Comparison of ENCODE assay signal across 8 mouse cellular contexts in genomic region chr16:4542236-4542774, GRCm38 (mm10). TPM values are rescaled to one million over a fixed set of nuclear protein-coding genes. Genes with fewer than 3 reads are reported as not detected.
A peak's percentile ranks its signal among the peaks of the same experiment; 100 is the strongest.
DNase-seq lines count a peak whose midpoint lies in the region; ATAC-seq and TF ChIP-seq lines count a peak whose summit lies in the region.

No protein-coding gene starts in this region.

- H3K9ac ChIP-seq in heart, embryonic 14.5 days (ENCODE audit: low read length) = peak overlapping the region; percentile 63
- H3K9ac ChIP-seq in hindbrain, embryonic 13.5 days = peak overlapping the region; percentile 19
- no peak overlapping the region; the same call in 1 of the 2 replicates for H3K9ac ChIP-seq in midbrain, embryonic 12.5 days (replicated peaks)

- H3K27ac ChIP-seq in heart, embryonic 14.5 days (replicated peaks in 1 of 2; ENCODE audit: control insufficient read depth in 1 of 2, insufficient read depth in 1 of 2, low read depth in 2 of 2, low read length in 2 of 2) = no peak overlapping the region
- no peak overlapping the region; the same call in 1 of the 2 replicates for H3K27ac ChIP-seq in bone marrow macrophage, adult 2 months (ENCODE audit: insufficient read depth, low read depth, low read length)
- H3K27ac ChIP-seq in hindbrain, embryonic 13.5 days = peak overlapping the region; percentile 24; the same call in 1 of the 2 replicates
- no peak overlapping the region for H3K27ac ChIP-seq in midbrain, embryonic 12.5 days (replicated peaks)

- no peak for ATAC-seq in heart, embryonic 14.5 days (ENCODE audit: insufficient number of reproducible peaks, insufficient read depth, low FRiP score, low read depth)
- 0 out of 2 replicates have a peak, but pooled peaks have one; percentile 17 for ATAC-seq in hindbrain, embryonic 13.5 days (ENCODE audit: low FRiP score)
- no peak for ATAC-seq in midbrain, embryonic 12.5 days (ENCODE audit: low FRiP score, low read depth)

- peaks cover 8 to 15% of the 10 kb centered on the region in 2 experiments for H3K4me1 ChIP-seq in heart, embryonic 14.5 days (ENCODE audit: control insufficient read depth in 2 of 2, insufficient read depth in 2 of 2, low read length in 2 of 2)
- H3K4me1 ChIP-seq in bone marrow macrophage, adult 2 months (ENCODE audit: control insufficient read depth, insufficient read depth, low read length) = peaks cover 23% of the 10 kb centered on the region
- peaks cover 14% of the 10 kb centered on the region for H3K4me1 ChIP-seq in hindbrain, embryonic 13.5 days (replicated peaks)
- H3K4me1 ChIP-seq in midbrain, embryonic 12.5 days = peaks cover 9% of the 10 kb centered on the region

- TF ChIP-seq POLR2A in bone marrow macrophage, adult 2 months (IDR thresholded peaks at IDR 0.05; ENCODE audit: borderline replicate concordance, low read depth, low read length) = no peak

- TF ChIP-seq CTCF in bone marrow macrophage, adult 2 months (IDR thresholded peaks at IDR 0.05; ENCODE audit: low read depth, low read length) = no peak

- peaks cover 29% of the 10 kb centered on the region for H3K36me3 ChIP-seq in heart, embryonic 14.5 days (ENCODE audit: control insufficient read depth, insufficient read depth, low read length)
- peaks cover 24% of the 10 kb centered on the region for H3K36me3 ChIP-seq in hindbrain, embryonic 13.5 days
- peaks cover 26% of the 10 kb centered on the region for H3K36me3 ChIP-seq in midbrain, embryonic 12.5 days

- 40% methylated on average over 7 of the region's 7 CpGs for WGBS in heart, embryonic 14.5 days
- 48% methylated on average over 7 of the region's 7 CpGs for WGBS in hindbrain, embryonic 13.5 days
- 49% methylated on average over 7 of the region's 7 CpGs for WGBS in midbrain, embryonic 12.5 days

- H3K4me3 ChIP-seq in heart, embryonic 14.5 days (ENCODE audit: control insufficient read depth in 1 of 2, insufficient read depth in 1 of 2, low read depth in 1 of 2, low read length in 2 of 2) = peak overlapping the region in 1 of 2 experiments; percentile 49; a peak in 1 of 4 replicates
- H3K4me3 ChIP-seq in bone marrow macrophage, adult 2 months (ENCODE audit: insufficient read depth, low read length) = 0 out of 2 replicates have a peak overlapping the region, but pooled peaks have one; percentile 4
- H3K4me3 ChIP-seq in hindbrain, embryonic 13.5 days = peak overlapping the region; percentile 45
- H3K4me3 ChIP-seq in midbrain, embryonic 12.5 days = peak overlapping the region; percentile 52

- DNase-seq in heart, adult 9 months (ENCODE audit: low spot score in 2 of 2) = no peak
- DNase-seq in left cerebral cortex, adult 8-10 months (ENCODE audit: low spot score in 2 of 2) = no peak
- no peak for DNase-seq in adrenal gland, postnatal 4 days (ENCODE audit: low spot score in 2 of 2)
- no peak for DNase-seq in spleen, adult 12 weeks (ENCODE audit: low spot score)

- no peaks in the 10 kb centered on the region for H3K9me3 ChIP-seq in heart, embryonic 14.5 days (ENCODE audit: control insufficient read depth, low read length)
- no peaks in the 10 kb centered on the region for H3K9me3 ChIP-seq in hindbrain, embryonic 13.5 days
- no peaks in the 10 kb centered on the region for H3K9me3 ChIP-seq in midbrain, embryonic 12.5 days

- peak overlapping the region; percentile 62 for H3K4me2 ChIP-seq in heart, embryonic 14.5 days (ENCODE audit: low read length)
- peak overlapping the region; percentile 56 for H3K4me2 ChIP-seq in hindbrain, embryonic 13.5 days
- H3K4me2 ChIP-seq in midbrain, embryonic 12.5 days (replicated peaks) = peak overlapping the region; percentile 50

- no peaks in the 10 kb centered on the region for H3K27me3 ChIP-seq in heart, embryonic 14.5 days (ENCODE audit: control insufficient read depth, insufficient read depth, low read length)
- no peaks in the 10 kb centered on the region for H3K27me3 ChIP-seq in hindbrain, embryonic 13.5 days
- H3K27me3 ChIP-seq in midbrain, embryonic 12.5 days = no peaks in the 10 kb centered on the region

RNA-seq across cellular contexts. Expression of gene Srl, which starts 0.7 kb away (rescaled TPM):
- polyA plus RNA-seq in heart, embryonic 14.5 days (2014; fragmentation: Nextera tagmentation; extraction: Ambion mirVana) = 259 and 288 TPM in 2 replicates
- 1.6 and 3.8 TPM in 2 replicates for polyA plus RNA-seq in bone marrow macrophage, adult 2 months (2012; ENCODE audit: insufficient read depth, insufficient read length, missing spikeins)
- 24.6 and 27.0 TPM in 2 replicates for polyA plus RNA-seq in hindbrain, embryonic 13.5 days (2015; fragmentation: Nextera tagmentation; extraction: Ambion mirVana)
- polyA plus RNA-seq in midbrain, embryonic 12.5 days (2016; fragmentation: Nextera tagmentation; extraction: Ambion mirVana) = 21.5 and 22.1 TPM in 2 replicates
- total RNA-seq in left cerebral cortex, adult 8-10 months (2022) = 1 to 10 TPM; 3.6 to 7.4 (median 5.1) TPM
- total RNA-seq in adrenal gland, postnatal 4 days (2021) = 10 to 100 TPM; 21.8 to 42.0 TPM

RNA-seq across cellular contexts. Expression of gene Tfap4, which starts 17.3 kb away (rescaled TPM):
- 2.5 and 4.1 TPM in 2 replicates for polyA plus RNA-seq in heart, embryonic 14.5 days (2014; fragmentation: Nextera tagmentation; extraction: Ambion mirVana)
- polyA plus RNA-seq in bone marrow macrophage, adult 2 months (2012; ENCODE audit: insufficient read depth, insufficient read length, missing spikeins) = 7.1 and 8.0 TPM in 2 replicates
- 9.6 and 10.0 TPM in 2 replicates for polyA plus RNA-seq in hindbrain, embryonic 13.5 days (2015; fragmentation: Nextera tagmentation; extraction: Ambion mirVana)
- 17.8 and 19.2 TPM in 2 replicates for polyA plus RNA-seq in midbrain, embryonic 12.5 days (2016; fragmentation: Nextera tagmentation; extraction: Ambion mirVana)
- 1 to 10 TPM; 5.5 to 8.1 (median 6.9) TPM for total RNA-seq in left cerebral cortex, adult 8-10 months (2022)
- 10 to 100 TPM; 16.6 to 19.2 TPM for total RNA-seq in adrenal gland, postnatal 4 days (2021)

RNA-seq across cellular contexts. Expression of gene Glis2, which starts 52.2 kb away (rescaled TPM):
- 17.8 and 21.4 TPM in 2 replicates for polyA plus RNA-seq in heart, embryonic 14.5 days (2014; fragmentation: Nextera tagmentation; extraction: Ambion mirVana)
- 0.65 and 1.3 TPM in 2 replicates for polyA plus RNA-seq in bone marrow macrophage, adult 2 months (2012; ENCODE audit: insufficient read depth, insufficient read length, missing spikeins)
- 21.8 and 22.5 TPM in 2 replicates for polyA plus RNA-seq in hindbrain, embryonic 13.5 days (2015; fragmentation: Nextera tagmentation; extraction: Ambion mirVana)
- polyA plus RNA-seq in midbrain, embryonic 12.5 days (2016; fragmentation: Nextera tagmentation; extraction: Ambion mirVana) = 28.2 and 35.6 TPM in 2 replicates
- 10 to 100 TPM; 11.1 to 20.7 (median 16.6) TPM for total RNA-seq in left cerebral cortex, adult 8-10 months (2022)
- total RNA-seq in adrenal gland, postnatal 4 days (2021) = 10 to 100 TPM; 66.0 to 77.7 TPM
